Mouse (Mus musculus) G1E (cell line): ENCODE data around the gene Kiss1.

Experiments used
- CTCF ChIP-seq: IDR thresholded peaks from 2 replicates; pipeline ENCODE4 v1.5.1; 2012; ENCODE audit warnings: low read depth, low read length, inconsistent platforms, mixed read lengths
- GATA1 ChIP-seq: IDR thresholded peaks from 2 replicates; pipeline ENCODE4 v1.6.1; 2012; ENCODE audit warnings: borderline replicate concordance, low read length, inconsistent platforms, mixed read lengths
- POLR2AphosphoS5 ChIP-seq: IDR thresholded peaks from 2 replicates; pipeline ENCODE4 v1.6.1; 2012; ENCODE audit warnings: low read depth, low read length, inconsistent platforms; ENCODE audit not compliant: insufficient replicate concordance
- TAL1 ChIP-seq: conservative IDR thresholded peaks from 2 replicates; pipeline ENCODE4 v1.6.1; 2012; ENCODE audit warnings: low read depth, low read length, inconsistent platforms, mixed read lengths

GRCm38 (mm10) chr1:133377547-133377946 lies 55.9 kb downstream of the Kiss1 start:
- TF ChIP-seq CTCF (no peak), POLR2AphosphoS5 (no peak), TAL1 (no peak), GATA1 (no peak)
